Mouse (Mus musculus) hindbrain, postnatal 0 days (tissue): ENCODE measurements around the gene Pacs2. TPM values are rescaled to one million over a fixed set of nuclear protein-coding genes. Genes with fewer than 3 reads are reported as not detected.

ENCODE experiments used
- ATAC-seq: fragments of 200-750 bp; cut with Nextera tagmentation; 2 replicates; pipeline ENCODE4 v1.8.0; 2017; ENCODE audit warnings: mild to moderate bottlenecking, moderate TSS enrichment, moderate library complexity
- DNase-seq: peaks from one replicate; pipeline ENCODE4 v3.0.0-alpha.2; 2015; ENCODE audit warnings: low spot score
- H3K27ac ChIP-seq: fragments of 300-500 bp; sonication (generic); 2 replicates; pipeline ENCODE4 v1.5.1; 2014; ENCODE audit warnings: mild to moderate bottlenecking
- H3K27me3 ChIP-seq: fragments of 300-500 bp; sonication (generic); 2 replicates; pipeline ENCODE4 v1.6.1; 2014; ENCODE audit warnings: low read length, mixed read lengths; ENCODE audit not compliant: insufficient read depth
- H3K36me3 ChIP-seq: fragments of 300-500 bp; sonication (generic); 2 replicates; pipeline ENCODE4 v1.6.1; 2014; ENCODE audit warnings: low read length, mixed read lengths; ENCODE audit not compliant: insufficient read depth
- H3K4me1 ChIP-seq: fragments of 300-500 bp; sonication (generic); 2 replicates; pipeline ENCODE4 v1.6.1; 2014; ENCODE audit warnings: antibody characterized with exemption, low read length, mixed read lengths; ENCODE audit not compliant: insufficient read depth
- H3K4me2 ChIP-seq: fragments of 300-500 bp; sonication (generic); 2 replicates; pipeline ENCODE4 v1.6.1; 2014; ENCODE audit warnings: low read depth, mild to moderate bottlenecking, low read length, moderate library complexity, mixed read lengths
- H3K4me3 ChIP-seq: fragments of 300-500 bp; sonication (generic); 2 replicates; pipeline ENCODE4 v1.5.1; 2014; ENCODE audit warnings: low read length
- H3K9ac ChIP-seq: fragments of 300-500 bp; sonication (generic); replicated peaks from 2 replicates; pipeline ENCODE4 v1.6.1; 2014; ENCODE audit warnings: mild to moderate bottlenecking, low read length, moderate library complexity, mixed read lengths
- H3K9me3 ChIP-seq: fragments of 300-500 bp; sonication (generic); 2 replicates; pipeline ENCODE4 v1.6.1; 2016; ENCODE audit warnings: low read length, mixed read lengths
- CTCF ChIP-seq: IDR thresholded peaks from 2 replicates; pipeline ENCODE4 v1.5.1; 2016; ENCODE audit warnings: antibody characterized with exemption, control low read depth, low read depth
- WGBS: fragments of 180-500 bp; shearing (Covaris S2); extraction: QIAGEN DNeasy Blood & Tissue Kit; methylation state at CpG from one replicate; pipeline ENCODE4 v1.1.7; 2014; 5-methylcytosine and 5-hydroxymethylcytosine counted together
- polyA plus RNA-seq: library from polyadenylated mRNA; unstranded; fragments of >200 nt; fragmentation: Nextera tagmentation; extraction: Ambion mirVana; gene quantifications from 2 replicates; pipeline ENCODE4 v1.2.1, GENCODE M21; 2015
- total RNA-seq: library from RNA; depleted of rRNA; stranded (reverse); fragments of >200 nt; gene quantifications from 2 replicates; pipeline ENCODE4 v1.2.3, GENCODE M21; 2014; rRNA removed

Gene Pacs2
- 111 and 125 TPM in 2 replicates for total RNA-seq
- 20.3 and 20.6 TPM in 2 replicates for polyA plus RNA-seq

DNA sequence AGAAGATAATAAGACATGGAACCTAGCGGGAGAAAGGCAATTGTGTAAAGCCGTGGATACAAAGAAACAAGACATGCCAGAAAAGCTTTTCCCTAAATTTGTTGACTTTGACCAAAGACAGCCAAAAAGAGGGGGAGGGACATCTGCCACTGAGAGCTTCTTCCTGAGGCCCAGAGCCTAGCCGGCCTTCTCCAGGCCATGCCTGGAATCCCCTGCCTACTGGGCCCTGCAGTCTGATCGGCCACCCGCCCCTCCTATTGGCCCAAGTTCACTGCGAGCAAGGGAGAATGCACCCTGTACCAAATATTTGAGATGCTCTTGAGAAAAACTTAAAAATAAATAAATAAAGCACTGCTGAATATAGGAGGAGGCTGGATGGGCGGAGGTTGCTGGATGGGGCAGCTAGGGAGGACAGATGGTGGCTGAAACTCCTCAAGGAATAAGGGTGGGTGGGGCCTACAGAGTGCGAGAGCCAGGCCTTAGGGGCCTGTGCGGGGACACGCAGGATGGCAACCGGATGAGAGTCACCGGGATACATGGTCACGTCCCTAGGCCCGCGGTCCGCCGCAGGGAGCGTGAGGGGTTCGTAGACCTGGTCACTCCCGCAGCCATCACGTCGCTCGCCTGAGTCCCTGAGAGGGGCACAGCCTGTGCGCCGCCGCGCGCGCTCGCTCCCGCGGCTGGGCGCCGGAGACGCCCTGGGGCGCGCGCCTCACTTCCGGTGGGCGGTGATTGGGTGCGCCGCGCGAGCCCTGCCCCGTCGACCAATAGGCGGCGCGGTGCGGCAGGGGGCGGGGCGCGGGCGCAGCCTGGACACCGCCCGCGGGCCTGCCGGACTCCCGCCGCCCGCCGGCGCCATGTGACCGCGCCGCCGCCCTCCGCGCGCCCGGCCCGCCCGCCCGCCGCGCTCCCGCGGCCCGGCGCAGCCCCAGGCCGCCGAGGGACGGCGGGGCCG, at the start of gene Pacs2:
Gene Pacs2 (plus strand): TSS at position 905 of the 955 bp plus-strand sequence.
- Histone ChIP-seq H3K9ac (peak within 1 kb of the TSS; percentile 92), H3K9me3 (no peaks in the 10 kb centered on the region), H3K27ac (peak within 1 kb of the TSS; percentile 95), H3K4me1 (peaks cover 29% of the 10 kb centered on the region), H3K36me3 (no peaks in the 10 kb centered on the region), H3K4me3 (peak within 1 kb of the TSS; percentile 96), H3K27me3 (no peaks in the 10 kb centered on the region), H3K4me2 (peak within 1 kb of the TSS; percentile 86)
- no peak for TF ChIP-seq CTCF
- DNase-seq (peak; percentile 98), ATAC-seq (peak; percentile 94)
- 5% methylated on average over 52 of the region's 85 CpGs for WGBS

DNA sequence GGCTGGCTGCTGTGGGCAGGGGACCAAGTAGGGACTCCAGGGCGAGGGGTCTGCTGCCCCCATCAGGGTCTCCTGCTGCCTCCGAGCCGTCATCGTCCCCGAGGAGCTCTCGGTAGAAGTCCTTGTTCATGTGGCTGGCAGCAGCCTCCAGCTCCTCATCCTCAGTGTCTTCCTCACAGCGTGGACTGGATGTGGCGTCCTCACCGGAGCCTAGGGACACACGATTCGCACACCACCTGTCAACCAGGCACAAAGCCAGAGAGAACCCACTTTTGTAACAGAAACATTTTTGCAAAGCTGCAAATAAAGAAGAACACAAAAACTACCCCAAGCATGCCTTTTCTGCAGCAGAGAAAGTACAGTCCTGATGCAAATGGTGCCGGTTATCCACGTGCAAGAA, 48.5 kb upstream of the Pacs2 start:
- no peak for TF ChIP-seq CTCF
- no peaks in the 10 kb centered on the region for H3K4me1 ChIP-seq
- 81% methylated on average over 13 of the region's 13 CpGs for WGBS

GRCm38 (mm10) chr12:112968943-112969342, 45.4 kb upstream of the Pacs2 start:
- DNase-seq (no peak), ATAC-seq (no peak)
- Histone ChIP-seq H3K27ac (no peak overlapping the region), H3K9me3 (no peaks in the 10 kb centered on the region), H3K4me3 (no peak overlapping the region), H3K4me2 (no peak overlapping the region), H3K27me3 (no peaks in the 10 kb centered on the region), H3K9ac (no peak overlapping the region), H3K4me1 (no peaks in the 10 kb centered on the region), H3K36me3 (peaks cover 85% of the 10 kb centered on the region)
- no peak for TF ChIP-seq CTCF
- 75% methylated on average over 8 of the region's 8 CpGs for WGBS

More for the DNA sequence above, 48.5 kb upstream of the Pacs2 start:
- ATAC-seq (no peak), DNase-seq (no peak)
- H3K9ac ChIP-seq, result no peak overlapping the region
- no peak overlapping the region for H3K4me3 ChIP-seq
- H3K9me3 ChIP-seq, result no peaks in the 10 kb centered on the region
- peaks cover 86% of the 10 kb centered on the region for H3K36me3 ChIP-seq
- H3K4me2 ChIP-seq, result no peak overlapping the region
- H3K27ac ChIP-seq, result no peak overlapping the region
- H3K27me3 ChIP-seq, result no peaks in the 10 kb centered on the region

DNA sequence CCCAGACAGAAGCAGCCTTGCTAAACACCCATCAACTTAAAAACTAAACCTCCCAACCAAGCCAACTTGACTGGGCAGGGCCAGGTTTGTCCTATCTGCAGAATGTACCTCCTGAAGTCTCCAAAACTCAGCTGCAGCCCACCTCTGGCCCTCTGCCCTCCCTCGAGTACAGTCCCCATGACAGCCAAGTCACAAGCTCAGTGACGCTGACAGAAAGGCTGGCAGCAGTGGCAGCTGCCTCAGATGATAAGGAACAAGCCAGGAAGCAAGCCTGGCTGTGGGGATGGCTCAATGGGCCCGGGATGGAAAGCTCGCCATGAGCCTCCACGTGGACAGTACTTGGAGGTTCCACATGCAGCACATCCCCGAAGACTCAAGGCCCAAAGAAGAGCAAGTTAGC, 44.7 kb upstream of the Pacs2 start:
- H3K27ac ChIP-seq, result no peak overlapping the region
- no peak overlapping the region for H3K4me2 ChIP-seq
- no peak overlapping the region for H3K9ac ChIP-seq
- ATAC-seq, result no peak
- DNase-seq, result no peak
- no peak overlapping the region for H3K4me3 ChIP-seq
- H3K9me3 ChIP-seq, result no peaks in the 10 kb centered on the region
- TF ChIP-seq CTCF, result no peak
- no peaks in the 10 kb centered on the region for H3K27me3 ChIP-seq
- WGBS, result 90% methylated on average over 6 of the region's 6 CpGs
- H3K4me1 ChIP-seq, result no peaks in the 10 kb centered on the region
- peaks cover 85% of the 10 kb centered on the region for H3K36me3 ChIP-seq

GRCm38 (mm10) chr12:112974736-112975135, 39.6 kb upstream of the Pacs2 start:
- ATAC-seq (no peak), DNase-seq (no peak)
- TF ChIP-seq CTCF, result no peak
- no peaks in the 10 kb centered on the region for H3K9me3 ChIP-seq
- H3K4me1 ChIP-seq, result peaks cover 14% of the 10 kb centered on the region
- H3K4me2 ChIP-seq, result no peak overlapping the region
- H3K27me3 ChIP-seq, result no peaks in the 10 kb centered on the region
- peaks cover 59% of the 10 kb centered on the region for H3K36me3 ChIP-seq
- 88% methylated on average over 9 of the region's 9 CpGs for WGBS
- H3K4me3 ChIP-seq, result no peak overlapping the region
- H3K9ac ChIP-seq, result no peak overlapping the region
- H3K27ac ChIP-seq, result no peak overlapping the region

GRCm38 (mm10) chr12:112976371-112977073, 37.8 kb upstream of the Pacs2 start, which contains the start of gene Btbd6:
Btbd6 (plus strand) TSS chr12:112976482.
- Histone ChIP-seq H3K9me3 (no peaks in the 10 kb centered on the region), H3K36me3 (peaks cover 60% of the 10 kb centered on the region), H3K27me3 (no peaks in the 10 kb centered on the region), H3K4me2 (peak within 1 kb of the TSS; percentile 86), H3K4me1 (peaks cover 14% of the 10 kb centered on the region), H3K27ac (peak within 1 kb of the TSS; percentile 94), H3K4me3 (peak within 1 kb of the TSS; percentile 64), H3K9ac (peak within 1 kb of the TSS; percentile 62)
- 2% methylated on average over 79 of the region's 80 CpGs for WGBS
- DNase-seq (peak; percentile 95), ATAC-seq (peak; percentile 96)
- no peak; the same call in none of the 2 replicates for TF ChIP-seq CTCF
